In the genomic region with DNA sequence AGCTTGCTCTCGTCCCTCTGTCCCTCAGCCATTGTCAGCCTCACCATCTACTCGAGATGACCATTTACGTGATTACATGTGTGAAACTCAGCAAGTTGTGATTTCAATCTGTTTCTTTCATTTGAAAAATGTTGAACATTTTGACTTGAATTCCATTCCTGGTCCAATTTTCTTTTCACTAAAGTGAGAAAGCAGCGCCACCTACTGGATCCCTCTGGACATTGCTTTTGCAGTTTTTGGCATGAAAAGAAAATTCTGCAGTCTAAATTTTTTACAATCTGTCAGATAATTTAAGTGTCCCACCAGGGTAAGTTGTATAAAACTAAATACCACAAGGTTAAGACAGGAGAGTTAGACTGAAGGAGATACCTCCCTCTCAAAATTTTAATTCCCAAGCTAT, we compare ENCODE assay signal across 10 mouse cellular contexts.
A peak's percentile ranks its signal among the peaks of the same experiment; 100 is the strongest.
DNase-seq lines count a peak whose midpoint lies in the region; ATAC-seq and TF ChIP-seq lines count a peak whose summit lies in the region.
"Had no signal": no experiment of that assay in that cellular context is flagged by ENCODE, and none has a peak within 500 bp of the region (broad histone marks: within the 10 kb centered on the region; RNA-seq: fewer than 3 reads in every experiment).

No protein-coding gene starts in this region.

- H3K9ac ChIP-seq in midbrain, embryonic 15.5 days, result no peak overlapping the region
- H3K9ac ChIP-seq in lung, embryonic 14.5 days, result no peak overlapping the region
- H3K9ac ChIP-seq: heart, embryonic 15.5 days; neural tube, embryonic 12.5 days had no signal

- no peak for TF ChIP-seq POLR2A in cerebellum, adult 2 months (IDR thresholded peaks at IDR 0.05; ENCODE audit: borderline replicate concordance, insufficient read depth, low read length)

- DNase-seq in adrenal gland, adult (ENCODE audit: inconsistent age in 2 of 2, low spot score in 1 of 2), result peak; percentile 31 to 83
- no peak for DNase-seq in adrenal gland, adult 8-10 months
- DNase-seq in midbrain, embryonic 10.5 days (ENCODE audit: low spot score), result peak; percentile 38
- DNase-seq in cerebellum, adult 2 months, result peak; percentile 65 to 72
- DNase-seq in induced T-regulatory cell, adult 2 months (ENCODE audit: low read depth), result peak; percentile 75
- peak; percentile 92 for DNase-seq in lung, embryonic 14.5 days
- peak; percentile 31 to 81 for DNase-seq in spleen, postnatal 4 days (ENCODE audit: low spot score in 2 of 2)

- no peaks in the 10 kb centered on the region for H3K27me3 ChIP-seq in midbrain, embryonic 10.5 days (ENCODE audit: low read depth, poor library complexity, severe bottlenecking)
- H3K27me3 ChIP-seq in midbrain, embryonic 15.5 days (replicated peaks), result no peaks in the 10 kb centered on the region
- no peaks in the 10 kb centered on the region for H3K27me3 ChIP-seq in cerebellum, adult 2 months (ENCODE audit: control insufficient read depth, insufficient read depth, low read length)
- H3K27me3 ChIP-seq in lung, embryonic 14.5 days (ENCODE audit: insufficient read depth, low read length), result no peaks in the 10 kb centered on the region
- H3K27me3 ChIP-seq: heart, embryonic 15.5 days; neural tube, embryonic 12.5 days had no signal

- WGBS in midbrain, embryonic 10.5 days, result 46% methylated on average over 4 of the region's 4 CpGs
- WGBS in midbrain, embryonic 15.5 days, result 36% methylated on average over 4 of the region's 4 CpGs
- 21% methylated on average over 4 of the region's 4 CpGs for WGBS in cerebellum, adult 2 months
- 14% methylated on average over 4 of the region's 4 CpGs for WGBS in lung, embryonic 14.5 days

- no peak for ATAC-seq in midbrain, embryonic 15.5 days (replicated peaks)
- no peak for ATAC-seq in lung, embryonic 14.5 days (ENCODE audit: insufficient read depth)

- TF ChIP-seq CTCF in cerebellum, adult 2 months (IDR thresholded peaks at IDR 0.05; ENCODE audit: borderline replicate concordance, insufficient read depth, low read depth, low read length), result peak; percentile 31; the same call in 1 of the 2 replicates
- TF ChIP-seq CTCF in lung, embryonic 14.5 days (IDR thresholded peaks at IDR 0.05; ENCODE audit: low read depth), result peak; percentile 81

- no peak overlapping the region for H3K4me2 ChIP-seq in midbrain, embryonic 15.5 days
- no peak overlapping the region for H3K4me2 ChIP-seq in lung, embryonic 14.5 days
- H3K4me2 ChIP-seq: heart, embryonic 15.5 days; neural tube, embryonic 12.5 days had no signal

- H3K27ac ChIP-seq in midbrain, embryonic 10.5 days (replicated peaks), result no peak overlapping the region
- H3K27ac ChIP-seq in midbrain, embryonic 15.5 days, result no peak overlapping the region
- H3K27ac ChIP-seq in cerebellum, adult 2 months (ENCODE audit: insufficient read depth, low read length), result no peak overlapping the region
- no peak overlapping the region for H3K27ac ChIP-seq in lung, embryonic 14.5 days (ENCODE audit: low read depth)
- H3K27ac ChIP-seq: heart, embryonic 15.5 days; neural tube, embryonic 12.5 days had no signal

- H3K36me3 ChIP-seq in midbrain, embryonic 10.5 days, result no peaks in the 10 kb centered on the region
- no peaks in the 10 kb centered on the region for H3K36me3 ChIP-seq in midbrain, embryonic 15.5 days (replicated peaks)
- H3K36me3 ChIP-seq in lung, embryonic 14.5 days (ENCODE audit: insufficient read depth), result peaks cover 2% of the 10 kb centered on the region; the same call in 1 of the 2 replicates
- H3K36me3 ChIP-seq: heart, embryonic 15.5 days; neural tube, embryonic 12.5 days had no signal

- no peak overlapping the region for H3K4me3 ChIP-seq in midbrain, embryonic 10.5 days
- no peak overlapping the region for H3K4me3 ChIP-seq in midbrain, embryonic 15.5 days
- no peak overlapping the region for H3K4me3 ChIP-seq in cerebellum, adult 2 months (replicated peaks; ENCODE audit: insufficient read depth, low read depth, low read length)
- no peak overlapping the region for H3K4me3 ChIP-seq in lung, embryonic 14.5 days (ENCODE audit: low read depth, low read length)
- H3K4me3 ChIP-seq: heart, embryonic 15.5 days; neural tube, embryonic 12.5 days had no signal

- no peaks in the 10 kb centered on the region for H3K9me3 ChIP-seq in midbrain, embryonic 10.5 days (replicated peaks)
- no peaks in the 10 kb centered on the region for H3K9me3 ChIP-seq in midbrain, embryonic 15.5 days
- H3K9me3 ChIP-seq in lung, embryonic 14.5 days (ENCODE audit: low read depth, low read length), result no peaks in the 10 kb centered on the region
- H3K9me3 ChIP-seq: heart, embryonic 15.5 days; neural tube, embryonic 12.5 days had no signal

- peaks cover 17% of the 10 kb centered on the region for H3K4me1 ChIP-seq in midbrain, embryonic 10.5 days
- H3K4me1 ChIP-seq in midbrain, embryonic 15.5 days, result no peaks in the 10 kb centered on the region
- H3K4me1 ChIP-seq in cerebellum, adult 2 months (ENCODE audit: control insufficient read depth, insufficient read depth, low read length), result peaks cover 2% of the 10 kb centered on the region; the same call in 1 of the 2 replicates
- H3K4me1 ChIP-seq in lung, embryonic 14.5 days (ENCODE audit: insufficient read depth), result peaks cover 14% of the 10 kb centered on the region
- H3K4me1 ChIP-seq: neural tube, embryonic 12.5 days had no signal
